Mouse (Mus musculus): ENCODE results near the gene Ncoa3. TPM values are rescaled to one million over a fixed set of nuclear protein-coding genes. Genes with fewer than 3 reads are reported as not detected.
A peak's percentile ranks its signal among the peaks of the same experiment; 100 is the strongest.

Ncoa3 gene
- total RNA-seq, 1 experiment = 83.4 TPM

GRCm38 (mm10) chr2:166107911-166108310, 115.5 kb downstream of the Ncoa3 start:
- TF ChIP-seq ZC3H11A (IDR thresholded peaks at IDR 0.05; ENCODE audit: borderline replicate concordance, low read depth, low read length) = no peak
- no peak for TF ChIP-seq HCFC1 (IDR thresholded peaks at IDR 0.05; ENCODE audit: borderline replicate concordance, insufficient read depth, low read length)
- TF ChIP-seq MAFK (IDR thresholded peaks at IDR 0.05; ENCODE audit: insufficient read depth, low read depth, low read length) = no peak
- no peak for TF ChIP-seq CHD2 (IDR thresholded peaks at IDR 0.05; ENCODE audit: low read depth, low read length)
- TF ChIP-seq ZNF384 (IDR thresholded peaks at IDR 0.05; ENCODE audit: low read depth, low read length) = no peak
- H3K36me3 ChIP-seq (ENCODE audit: control insufficient read depth, insufficient read depth, low read length, poor library complexity, severe bottlenecking) = peaks cover 21% of the 10 kb centered on the region

DNA sequence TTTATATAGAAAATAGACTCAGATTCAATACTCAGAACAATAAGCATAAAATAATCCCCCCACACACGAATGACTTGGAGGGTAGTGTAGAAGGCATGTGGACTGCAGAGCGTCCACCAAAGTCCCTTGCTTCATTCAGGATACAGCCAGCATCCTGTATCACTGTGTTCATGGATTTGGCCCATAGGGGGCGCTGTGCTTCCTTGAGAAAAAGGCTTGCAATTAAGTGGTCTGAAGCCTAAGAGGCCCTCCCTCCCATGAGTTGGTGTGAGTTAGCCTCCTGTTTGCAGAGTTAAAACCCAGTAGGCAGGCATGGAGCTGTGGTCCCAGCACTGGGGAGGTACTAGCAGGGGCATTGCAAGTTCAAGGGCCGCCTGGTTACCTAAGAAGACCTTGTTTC, 115.9 kb downstream of the Ncoa3 start:
- peak; percentile 88 for DNase-seq (ENCODE audit: low read depth, low spot score)
- H3K27ac ChIP-seq (ENCODE audit: insufficient read depth, low read depth, low read length, poor library complexity, severe bottlenecking) = no peak overlapping the region
- no peak overlapping the region for H3K4me3 ChIP-seq (ENCODE audit: insufficient read depth in 1 of 2, low read depth in 1 of 2, low read length in 2 of 2, poor library complexity in 1 of 2, severe bottlenecking in 1 of 2)
- TF ChIP-seq MAFK (IDR thresholded peaks at IDR 0.05; ENCODE audit: insufficient read depth, low read depth, low read length) (no peak), CHD2 (IDR thresholded peaks at IDR 0.05; ENCODE audit: low read depth, low read length) (no peak), ZNF384 (IDR thresholded peaks at IDR 0.05; ENCODE audit: low read depth, low read length) (no peak), HCFC1 (IDR thresholded peaks at IDR 0.05; ENCODE audit: borderline replicate concordance, insufficient read depth, low read length) (no peak), ZC3H11A (IDR thresholded peaks at IDR 0.05; ENCODE audit: borderline replicate concordance, low read depth, low read length) (peak; percentile 67; the same call in 1 of the 2 replicates)
- H3K9me3 ChIP-seq (ENCODE audit: control insufficient read depth, insufficient read depth, low read depth, low read length) = no peaks in the 10 kb centered on the region
- no peak overlapping the region for H3K9ac ChIP-seq (ENCODE audit: insufficient read depth, low read depth, low read length, poor library complexity, severe bottlenecking)
- H3K4me1 ChIP-seq (ENCODE audit: control insufficient read depth in 2 of 2, insufficient read depth in 2 of 2, low read length in 2 of 2, poor library complexity in 1 of 2) = peaks cover 1 to 26% of the 10 kb centered on the region in 2 experiments; a peak in 3 of 4 replicates
- in situ Hi-C loops (cut with MboI; ENCODE audit: low sequenced_read_pairs in 2 of 2, unreplicated experiment in 2 of 2) = loop anchor here in 1 of 2 experiments (10.0 kb wide), 1 partner anchor 226 kb away; no protein-coding TSS in a partner anchor
- H3K36me3 ChIP-seq (ENCODE audit: control insufficient read depth, insufficient read depth, low read length, poor library complexity, severe bottlenecking) = peaks cover 20% of the 10 kb centered on the region

More at GRCm38 (mm10) chr2:166107911-166108310, 115.5 kb downstream of the Ncoa3 start:
- Histone ChIP-seq H3K9ac (ENCODE audit: insufficient read depth, low read depth, low read length, poor library complexity, severe bottlenecking) (no peak overlapping the region), H3K4me3 (ENCODE audit: insufficient read depth in 1 of 2, low read depth in 1 of 2, low read length in 2 of 2, poor library complexity in 1 of 2, severe bottlenecking in 1 of 2) (no peak overlapping the region), H3K4me1 (ENCODE audit: control insufficient read depth in 2 of 2, insufficient read depth in 2 of 2, low read length in 2 of 2, poor library complexity in 1 of 2) (peaks cover 1 to 26% of the 10 kb centered on the region in 2 experiments; a peak in 3 of 4 replicates), H3K9me3 (ENCODE audit: control insufficient read depth, insufficient read depth, low read depth, low read length) (no peaks in the 10 kb centered on the region), H3K27ac (ENCODE audit: insufficient read depth, low read depth, low read length, poor library complexity, severe bottlenecking) (no peak overlapping the region)
- in situ Hi-C loops (cut with MboI; ENCODE audit: low sequenced_read_pairs in 2 of 2, unreplicated experiment in 2 of 2) = loop anchor here in 1 of 2 experiments (10.0 kb wide), 1 partner anchor 227 kb away; no protein-coding TSS in a partner anchor
- no peak for DNase-seq (ENCODE audit: low read depth, low spot score)

- DNase-seq (ENCODE audit: low read depth, low spot score) = no peak
- Histone ChIP-seq H3K9me3 (ENCODE audit: control insufficient read depth, insufficient read depth, low read depth, low read length) (no peaks in the 10 kb centered on the region), H3K27ac (ENCODE audit: insufficient read depth, low read depth, low read length, poor library complexity, severe bottlenecking) (no peak overlapping the region), H3K36me3 (ENCODE audit: control insufficient read depth, insufficient read depth, low read length, poor library complexity, severe bottlenecking) (peaks cover 26% of the 10 kb centered on the region; the same call in 1 of the 2 replicates), H3K9ac (ENCODE audit: insufficient read depth, low read depth, low read length, poor library complexity, severe bottlenecking) (no peak overlapping the region), H3K4me1 (ENCODE audit: control insufficient read depth in 2 of 2, insufficient read depth in 2 of 2, low read length in 2 of 2, poor library complexity in 1 of 2) (peaks cover 4 to 43% of the 10 kb centered on the region in 2 experiments; a peak in 3 of 4 replicates), H3K4me3 (ENCODE audit: insufficient read depth in 1 of 2, low read depth in 1 of 2, low read length in 2 of 2, poor library complexity in 1 of 2, severe bottlenecking in 1 of 2) (no peak overlapping the region)
- TF ChIP-seq HCFC1 (IDR thresholded peaks at IDR 0.05; ENCODE audit: borderline replicate concordance, insufficient read depth, low read length) = no peak
- TF ChIP-seq MAFK (IDR thresholded peaks at IDR 0.05; ENCODE audit: insufficient read depth, low read depth, low read length) = no peak
- TF ChIP-seq ZC3H11A (IDR thresholded peaks at IDR 0.05; ENCODE audit: borderline replicate concordance, low read depth, low read length) = no peak
- TF ChIP-seq CHD2 (IDR thresholded peaks at IDR 0.05; ENCODE audit: low read depth, low read length) = no peak
- no peak for TF ChIP-seq ZNF384 (IDR thresholded peaks at IDR 0.05; ENCODE audit: low read depth, low read length)
- in situ Hi-C loops (cut with MboI; ENCODE audit: low sequenced_read_pairs in 2 of 2, unreplicated experiment in 2 of 2) = no loop called here
These were observed 118.3 kb downstream of the Ncoa3 start for GRCm38 (mm10) chr2:166110764-166111163.

DNA sequence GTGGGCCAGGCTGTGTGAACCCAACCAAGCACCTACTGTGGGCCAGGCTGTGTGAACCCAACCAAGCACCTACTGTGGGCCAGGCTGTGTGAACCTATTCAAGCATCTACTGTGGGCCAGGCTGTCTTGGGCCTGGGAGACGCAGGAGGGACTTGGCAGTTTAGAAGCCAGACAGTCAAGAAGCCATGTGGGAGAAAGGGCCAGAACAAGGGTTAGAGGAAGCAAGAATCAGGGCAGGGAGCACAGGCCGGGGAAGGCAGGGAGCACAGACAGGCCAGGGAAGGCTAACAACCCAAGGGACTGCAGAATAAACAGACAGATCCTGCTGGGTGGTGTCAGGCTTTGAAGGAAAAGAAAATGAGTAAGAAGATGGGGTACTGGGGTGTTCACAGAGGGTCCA, 118.8 kb downstream of the Ncoa3 start:
- H3K36me3 ChIP-seq (ENCODE audit: control insufficient read depth, insufficient read depth, low read length, poor library complexity, severe bottlenecking) = peaks cover 31% of the 10 kb centered on the region; the same call in 1 of the 2 replicates
- no peak overlapping the region for H3K9ac ChIP-seq (ENCODE audit: insufficient read depth, low read depth, low read length, poor library complexity, severe bottlenecking)
- TF ChIP-seq ZC3H11A (IDR thresholded peaks at IDR 0.05; ENCODE audit: borderline replicate concordance, low read depth, low read length) = no peak
- no peak for TF ChIP-seq MAFK (IDR thresholded peaks at IDR 0.05; ENCODE audit: insufficient read depth, low read depth, low read length)
- TF ChIP-seq CHD2 (IDR thresholded peaks at IDR 0.05; ENCODE audit: low read depth, low read length) = no peak
- no peak for TF ChIP-seq ZNF384 (IDR thresholded peaks at IDR 0.05; ENCODE audit: low read depth, low read length)
- TF ChIP-seq HCFC1 (IDR thresholded peaks at IDR 0.05; ENCODE audit: borderline replicate concordance, insufficient read depth, low read length) = no peak
- H3K4me3 ChIP-seq (ENCODE audit: insufficient read depth in 1 of 2, low read depth in 1 of 2, low read length in 2 of 2, poor library complexity in 1 of 2, severe bottlenecking in 1 of 2) = no peak overlapping the region
- DNase-seq (ENCODE audit: low read depth, low spot score) = no peak
- no peak overlapping the region for H3K27ac ChIP-seq (ENCODE audit: insufficient read depth, low read depth, low read length, poor library complexity, severe bottlenecking)
- in situ Hi-C loops (cut with MboI; ENCODE audit: low sequenced_read_pairs in 2 of 2, unreplicated experiment in 2 of 2) = no loop called here
- H3K9me3 ChIP-seq (ENCODE audit: control insufficient read depth, insufficient read depth, low read depth, low read length) = no peaks in the 10 kb centered on the region
- H3K4me1 ChIP-seq (ENCODE audit: control insufficient read depth in 2 of 2, insufficient read depth in 2 of 2, low read length in 2 of 2, poor library complexity in 1 of 2) = peaks cover 4 to 41% of the 10 kb centered on the region in 2 experiments; a peak in 3 of 4 replicates

Measured in ES-E14 (cell line).